Mouse (Mus musculus): ENCODE data around the gene Dlgap1. TPM values are rescaled to one million over a fixed set of nuclear protein-coding genes. Genes with fewer than 3 reads are reported as not detected.

The Dlgap1 gene
- polyA plus RNA-seq, 1 experiment from 2014 or later, result 3.5 TPM

- no peaks in the 10 kb centered on the region for H3K36me3 ChIP-seq
- no peaks in the 10 kb centered on the region for H3K27me3 ChIP-seq
- WGBS, result 80% methylated on average over 4 of the region's 4 CpGs
- no peak for ATAC-seq (ENCODE audit: insufficient number of reproducible peaks, insufficient read depth, low FRiP score, low TSS enrichment, low read depth)
- no peaks in the 10 kb centered on the region for H3K4me1 ChIP-seq (replicated peaks)
- H3K27ac ChIP-seq, result no peak overlapping the region
- H3K4me3 ChIP-seq (replicated peaks), result no peak overlapping the region
- no peak overlapping the region for H3K9ac ChIP-seq (replicated peaks)
- no peak overlapping the region for H3K4me2 ChIP-seq
- no peaks in the 10 kb centered on the region for H3K9me3 ChIP-seq
Measured at GRCm38 (mm10) chr17:70347403-70347802, 378.5 kb downstream of the Dlgap1 start.

GRCm38 (mm10) chr17:70363561-70363960 is 394.7 kb downstream of the Dlgap1 start:
- H3K9ac ChIP-seq (replicated peaks), result no peak overlapping the region
- WGBS, result 65% methylated on average over 3 of the region's 3 CpGs
- no peaks in the 10 kb centered on the region for H3K4me1 ChIP-seq (replicated peaks)
- H3K4me3 ChIP-seq (replicated peaks), result no peak overlapping the region
- no peaks in the 10 kb centered on the region for H3K9me3 ChIP-seq
- H3K27ac ChIP-seq, result no peak overlapping the region
- no peaks in the 10 kb centered on the region for H3K27me3 ChIP-seq
- no peaks in the 10 kb centered on the region for H3K36me3 ChIP-seq
- ATAC-seq (ENCODE audit: insufficient number of reproducible peaks, insufficient read depth, low FRiP score, low TSS enrichment, low read depth), result no peak
- H3K4me2 ChIP-seq, result no peak overlapping the region

GRCm38 (mm10) chr17:70363971-70364370 is 395.1 kb downstream of the Dlgap1 start:
- ATAC-seq (ENCODE audit: insufficient number of reproducible peaks, insufficient read depth, low FRiP score, low TSS enrichment, low read depth), result no peak
- H3K27ac ChIP-seq, result no peak overlapping the region

GRCm38 (mm10) chr17:70369124-70369523 is 400.3 kb downstream of the Dlgap1 start:
- Histone ChIP-seq H3K4me2 (no peak overlapping the region), H3K27ac (no peak overlapping the region), H3K9me3 (no peaks in the 10 kb centered on the region), H3K4me1 (replicated peaks) (no peaks in the 10 kb centered on the region), H3K9ac (replicated peaks) (no peak overlapping the region), H3K4me3 (replicated peaks) (no peak overlapping the region), H3K36me3 (no peaks in the 10 kb centered on the region), H3K27me3 (no peaks in the 10 kb centered on the region)
- ATAC-seq (ENCODE audit: insufficient number of reproducible peaks, insufficient read depth, low FRiP score, low TSS enrichment, low read depth), result no peak
- 73% methylated on average over 3 of the region's 3 CpGs for WGBS

More at GRCm38 (mm10) chr17:70363971-70364370, 395.1 kb downstream of the Dlgap1 start:
- Histone ChIP-seq H3K9ac (replicated peaks) (no peak overlapping the region), H3K36me3 (no peaks in the 10 kb centered on the region), H3K9me3 (no peaks in the 10 kb centered on the region), H3K4me1 (replicated peaks) (no peaks in the 10 kb centered on the region), H3K4me3 (replicated peaks) (no peak overlapping the region), H3K4me2 (no peak overlapping the region), H3K27me3 (no peaks in the 10 kb centered on the region)
- 75% methylated on average over 1 of the region's 1 CpGs for WGBS

GRCm38 (mm10) chr17:70377020-70377419 is 408.1 kb downstream of the Dlgap1 start:
- no peaks in the 10 kb centered on the region for H3K9me3 ChIP-seq
- no peaks in the 10 kb centered on the region for H3K4me1 ChIP-seq (replicated peaks)
- no peaks in the 10 kb centered on the region for H3K36me3 ChIP-seq
- 70% methylated on average over 4 of the region's 4 CpGs for WGBS
- no peak overlapping the region for H3K27ac ChIP-seq
- no peak overlapping the region for H3K4me3 ChIP-seq (replicated peaks)
- H3K4me2 ChIP-seq, result no peak overlapping the region
- no peak for ATAC-seq (ENCODE audit: insufficient number of reproducible peaks, insufficient read depth, low FRiP score, low TSS enrichment, low read depth)
- H3K27me3 ChIP-seq, result no peaks in the 10 kb centered on the region
- H3K9ac ChIP-seq (replicated peaks), result no peak overlapping the region

- Histone ChIP-seq H3K4me1 (replicated peaks) (no peaks in the 10 kb centered on the region), H3K9me3 (no peaks in the 10 kb centered on the region), H3K4me3 (replicated peaks) (no peak overlapping the region), H3K27me3 (no peaks in the 10 kb centered on the region), H3K4me2 (no peak overlapping the region), H3K27ac (no peak overlapping the region), H3K36me3 (no peaks in the 10 kb centered on the region), H3K9ac (replicated peaks) (no peak overlapping the region)
- WGBS, result 76% methylated on average over 1 of the region's 1 CpGs
- ATAC-seq (ENCODE audit: insufficient number of reproducible peaks, insufficient read depth, low FRiP score, low TSS enrichment, low read depth), result no peak
Measured at GRCm38 (mm10) chr17:70388447-70388846, 419.6 kb downstream of the Dlgap1 start.

GRCm38 (mm10) chr17:70397220-70397619 is 428.3 kb downstream of the Dlgap1 start:
- peak overlapping the region; percentile 70 for H3K27ac ChIP-seq
- ATAC-seq (ENCODE audit: insufficient number of reproducible peaks, insufficient read depth, low FRiP score, low TSS enrichment, low read depth), result peak; percentile 91
- no peak overlapping the region for H3K4me3 ChIP-seq (replicated peaks)
- peak overlapping the region; percentile 32 for H3K4me2 ChIP-seq
- 10% methylated on average over 3 of the region's 3 CpGs for WGBS
- no peaks in the 10 kb centered on the region for H3K36me3 ChIP-seq
- peaks cover 18% of the 10 kb centered on the region for H3K4me1 ChIP-seq (replicated peaks)
- no peak overlapping the region for H3K9ac ChIP-seq (replicated peaks)
- H3K9me3 ChIP-seq, result no peaks in the 10 kb centered on the region
- H3K27me3 ChIP-seq, result no peaks in the 10 kb centered on the region

GRCm38 (mm10) chr17:70397708-70398107 is 428.8 kb downstream of the Dlgap1 start:
- WGBS, result 24% methylated on average over 8 of the region's 8 CpGs
- Histone ChIP-seq H3K4me2 (peak overlapping the region; percentile 32; the same call in 1 of the 2 replicates), H3K27ac (peak overlapping the region; percentile 50)

GRCm38 (mm10) chr17:70401909-70402308 is 433.0 kb downstream of the Dlgap1 start:
- no peak overlapping the region for H3K4me2 ChIP-seq
- H3K27ac ChIP-seq, result no peak overlapping the region
- H3K9me3 ChIP-seq, result no peaks in the 10 kb centered on the region
- H3K36me3 ChIP-seq, result no peaks in the 10 kb centered on the region
- no peak for ATAC-seq (ENCODE audit: insufficient number of reproducible peaks, insufficient read depth, low FRiP score, low TSS enrichment, low read depth)
- WGBS, result 79% methylated on average over 2 of the region's 2 CpGs
- no peaks in the 10 kb centered on the region for H3K27me3 ChIP-seq
- H3K4me1 ChIP-seq (replicated peaks), result peaks cover 14% of the 10 kb centered on the region
- no peak overlapping the region for H3K4me3 ChIP-seq (replicated peaks)
- no peak overlapping the region for H3K9ac ChIP-seq (replicated peaks)

More at GRCm38 (mm10) chr17:70397708-70398107, 428.8 kb downstream of the Dlgap1 start:
- Histone ChIP-seq H3K9ac (replicated peaks) (no peak overlapping the region), H3K4me3 (replicated peaks) (no peak overlapping the region), H3K4me1 (replicated peaks) (peaks cover 18% of the 10 kb centered on the region), H3K36me3 (no peaks in the 10 kb centered on the region), H3K27me3 (no peaks in the 10 kb centered on the region), H3K9me3 (no peaks in the 10 kb centered on the region)
- ATAC-seq (ENCODE audit: insufficient number of reproducible peaks, insufficient read depth, low FRiP score, low TSS enrichment, low read depth), result peak; percentile 20; the same call in 1 of the 2 replicates

GRCm38 (mm10) chr17:70403750-70404149 is 434.9 kb downstream of the Dlgap1 start:
- Histone ChIP-seq H3K27me3 (no peaks in the 10 kb centered on the region), H3K9me3 (no peaks in the 10 kb centered on the region), H3K36me3 (no peaks in the 10 kb centered on the region), H3K4me3 (replicated peaks) (no peak overlapping the region), H3K9ac (replicated peaks) (no peak overlapping the region), H3K4me1 (replicated peaks) (no peaks in the 10 kb centered on the region), H3K27ac (no peak overlapping the region), H3K4me2 (no peak overlapping the region)
- no peak for ATAC-seq (ENCODE audit: insufficient number of reproducible peaks, insufficient read depth, low FRiP score, low TSS enrichment, low read depth)
- 49% methylated on average over 10 of the region's 10 CpGs for WGBS

- Histone ChIP-seq H3K9ac (replicated peaks) (no peak overlapping the region), H3K9me3 (no peaks in the 10 kb centered on the region), H3K27ac (no peak overlapping the region), H3K4me3 (replicated peaks) (no peak overlapping the region), H3K27me3 (no peaks in the 10 kb centered on the region), H3K36me3 (no peaks in the 10 kb centered on the region), H3K4me2 (no peak overlapping the region), H3K4me1 (replicated peaks) (no peaks in the 10 kb centered on the region)
- ATAC-seq (ENCODE audit: insufficient number of reproducible peaks, insufficient read depth, low FRiP score, low TSS enrichment, low read depth), result no peak
- WGBS, result 87% methylated on average over 3 of the region's 3 CpGs
Measured at GRCm38 (mm10) chr17:70414202-70414601, 445.3 kb downstream of the Dlgap1 start.

GRCm38 (mm10) chr17:70427866-70428265 is 459.0 kb downstream of the Dlgap1 start:
- H3K4me3 ChIP-seq (replicated peaks), result no peak overlapping the region
- H3K36me3 ChIP-seq, result no peaks in the 10 kb centered on the region
- no peak overlapping the region for H3K4me2 ChIP-seq
- no peak overlapping the region for H3K27ac ChIP-seq
- no peaks in the 10 kb centered on the region for H3K4me1 ChIP-seq (replicated peaks)
- no peaks in the 10 kb centered on the region for H3K9me3 ChIP-seq
- no peak for ATAC-seq (ENCODE audit: insufficient number of reproducible peaks, insufficient read depth, low FRiP score, low TSS enrichment, low read depth)
- no peak overlapping the region for H3K9ac ChIP-seq (replicated peaks)
- H3K27me3 ChIP-seq, result no peaks in the 10 kb centered on the region
- 88% methylated on average over 9 of the region's 9 CpGs for WGBS

Data from limb, embryonic 12.5 days (tissue).